Mouse (Mus musculus): ENCODE data around the gene Mtmr6.
A peak's percentile ranks its signal among the peaks of the same experiment; 100 is the strongest.
"Not testable (repeated sequence)": the region's sequence is repeated elsewhere in the genome, so short reads cannot be mapped to it uniquely, and the experiment has no call there.

The Mtmr6 gene

DNA sequence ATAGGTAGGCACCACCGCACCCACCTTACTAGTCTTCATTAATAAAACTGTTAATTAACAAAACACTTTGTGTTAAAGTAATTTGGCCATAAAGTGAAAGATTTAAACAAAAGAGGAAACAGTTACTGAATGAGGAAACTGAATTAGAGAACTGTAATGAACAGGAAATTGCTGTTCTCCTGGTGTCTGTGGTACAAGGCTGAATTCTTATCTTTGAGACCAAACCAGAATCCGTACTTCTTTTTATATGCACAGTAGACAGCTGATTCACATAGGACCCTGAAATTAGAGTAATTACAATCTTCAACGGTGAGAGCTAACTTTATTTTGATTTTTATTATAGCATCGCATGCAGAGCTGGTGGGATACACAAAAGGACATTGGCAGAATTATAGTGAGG lies 25.3 kb downstream of the Mtmr6 start:
- peak; percentile 76 for DNase-seq (ENCODE audit: extremely low read depth, low read depth)

DNA sequence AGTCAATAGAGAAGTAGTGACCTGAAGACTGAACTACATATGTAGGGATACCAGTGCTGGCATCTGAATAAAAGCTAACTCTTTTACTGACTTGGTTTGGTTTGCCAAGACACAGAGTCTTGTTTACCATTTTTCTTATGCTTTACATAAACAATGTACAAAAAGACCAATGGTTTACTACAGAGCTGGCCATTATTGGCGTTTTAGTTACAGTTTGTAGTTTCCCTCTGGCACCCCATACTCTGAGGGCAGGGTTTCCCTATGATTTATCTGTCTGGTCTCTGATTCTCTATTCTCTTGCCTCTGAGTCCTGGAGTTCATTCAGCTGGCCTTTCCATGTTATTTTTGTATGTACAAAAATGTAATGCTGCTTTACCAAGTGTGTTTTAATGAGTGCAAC lies 30.5 kb downstream of the Mtmr6 start:
- no peak for DNase-seq (ENCODE audit: extremely low read depth, low read depth)

DNA sequence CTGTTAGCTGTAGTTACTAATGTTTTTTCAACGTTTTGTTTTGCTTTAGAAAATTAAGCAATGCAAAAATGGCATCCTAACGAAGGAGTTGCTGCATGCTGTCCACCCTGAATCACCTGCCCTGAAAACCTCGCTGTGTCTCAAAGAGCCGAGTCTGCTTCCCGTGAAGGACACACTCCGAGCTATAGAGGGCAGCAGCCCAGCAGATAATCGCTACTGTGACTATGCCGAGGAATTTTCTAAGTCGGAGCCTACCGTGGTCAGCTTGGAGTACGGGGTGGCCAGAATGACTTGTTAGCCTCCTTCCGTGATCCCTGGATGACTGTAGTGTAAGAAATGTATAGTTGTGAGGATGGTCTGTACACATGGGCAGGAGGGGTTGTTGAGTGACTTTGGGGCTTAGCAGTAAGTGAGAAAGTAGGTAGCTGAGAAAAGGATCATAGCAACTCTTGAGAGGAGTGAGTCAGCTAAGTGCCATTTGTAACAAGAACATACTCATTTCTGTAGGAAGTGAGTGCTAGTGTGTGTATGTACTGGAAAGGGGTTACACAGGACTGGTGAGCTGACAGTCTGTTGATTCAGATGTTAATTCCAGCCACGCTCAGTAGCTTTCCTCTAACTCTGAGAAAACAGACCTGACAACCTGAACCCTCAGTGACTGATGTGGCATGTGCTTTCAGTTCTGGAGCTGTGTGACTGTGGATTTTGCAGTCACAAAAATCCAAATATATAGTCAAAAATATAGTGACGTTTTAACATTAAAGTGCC lies 35.4 kb downstream of the Mtmr6 start:
- no peak for DNase-seq (ENCODE audit: extremely low read depth, low read depth)

DNA sequence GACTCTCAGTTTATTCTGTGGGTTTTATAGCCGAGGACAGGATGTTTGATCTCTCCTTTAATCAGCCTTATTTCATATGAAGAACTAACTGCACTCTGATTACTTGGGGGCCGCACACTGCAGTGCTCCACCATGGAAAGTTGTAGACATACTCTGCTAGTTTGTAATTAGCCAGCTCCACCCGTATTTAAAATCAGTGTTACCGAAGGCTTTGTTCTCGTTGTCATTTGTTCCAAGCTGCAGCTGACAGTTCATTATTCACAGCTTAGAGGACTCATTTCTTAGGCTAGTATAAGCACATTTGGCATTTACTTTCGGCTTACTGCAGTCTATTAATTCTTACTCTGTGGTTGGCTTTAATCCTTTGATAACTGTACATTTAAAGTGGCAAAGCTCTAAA lies 36.0 kb downstream of the Mtmr6 start:
- DNase-seq (ENCODE audit: extremely low read depth, low read depth), result no peak

DNA sequence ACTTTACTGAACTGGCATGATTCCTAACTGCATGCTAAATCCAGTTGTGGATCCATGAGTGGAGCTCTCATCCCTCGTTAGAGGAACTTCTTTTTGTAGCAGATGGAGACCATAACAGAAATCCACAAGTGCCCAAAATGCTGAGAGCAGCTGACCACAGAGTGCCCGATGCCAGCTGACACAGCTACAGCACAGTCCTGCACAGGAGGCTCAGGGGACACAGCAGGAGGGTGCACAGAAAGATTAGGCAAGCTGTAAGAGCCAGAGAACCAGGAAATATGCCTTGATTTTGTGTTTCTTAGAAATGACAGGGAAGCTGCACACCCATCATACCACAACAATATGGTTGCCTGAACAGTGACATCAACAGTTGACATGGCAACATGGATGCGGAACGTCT lies 37.4 kb downstream of the Mtmr6 start:
- no peak for DNase-seq (ENCODE audit: extremely low read depth, low read depth)

DNA sequence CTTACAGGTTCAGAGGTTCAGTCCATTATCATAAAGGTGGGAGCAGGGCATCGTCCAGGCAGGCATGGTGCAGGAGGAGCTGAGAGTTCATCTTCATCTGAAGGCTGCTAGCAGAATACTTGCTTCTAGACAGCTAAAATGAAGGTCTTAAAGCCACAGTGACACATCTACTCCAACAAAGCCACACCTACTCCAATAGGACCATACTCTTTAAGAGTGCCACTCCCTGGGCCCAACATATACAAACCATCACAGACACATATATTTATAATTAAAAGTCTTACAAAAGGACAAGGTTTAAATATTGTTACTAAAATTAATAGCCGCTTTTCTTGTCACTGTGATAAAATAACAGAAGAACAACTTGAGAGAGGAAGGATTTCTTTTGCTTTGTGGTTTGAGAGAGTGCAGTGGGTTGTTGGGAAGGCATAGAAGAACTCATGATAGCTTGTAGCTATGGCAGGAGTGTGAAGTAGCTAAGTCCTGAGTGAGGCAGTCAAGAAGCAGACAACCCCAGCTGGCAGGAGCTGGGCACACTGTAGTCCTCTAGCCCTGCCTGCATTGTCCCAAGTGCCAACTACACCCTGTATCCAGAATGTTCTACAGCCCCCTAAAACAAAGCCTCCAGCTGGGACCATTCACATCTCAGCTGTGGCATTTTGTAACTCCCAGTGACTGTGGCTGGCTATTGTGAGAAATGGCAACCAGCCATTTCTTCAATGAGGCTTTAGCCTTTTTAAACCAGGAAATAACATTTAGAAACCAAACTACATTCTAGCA lies 39.6 kb downstream of the Mtmr6 start:
- DNase-seq (ENCODE audit: extremely low read depth, low read depth), result no peak

DNA sequence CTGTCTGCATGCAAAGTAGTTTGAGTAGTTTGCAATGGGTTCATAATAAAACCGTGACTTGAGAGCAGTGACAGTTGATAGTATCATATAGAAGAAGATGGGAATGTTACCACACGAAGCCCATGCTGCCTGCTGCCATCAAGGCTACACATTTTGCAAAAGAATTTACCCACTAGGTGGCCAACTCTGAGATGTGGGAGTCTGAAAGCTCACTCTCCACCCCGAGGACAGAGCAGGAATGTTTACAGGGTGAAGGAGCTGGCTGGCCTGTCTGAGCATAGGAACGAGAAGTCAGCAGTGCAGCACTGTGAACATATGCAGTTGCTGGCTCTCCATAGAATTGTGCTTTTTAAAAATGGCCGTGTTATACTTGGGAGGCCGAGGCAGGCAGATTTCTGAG lies 43.1 kb downstream of the Mtmr6 start:
- DNase-seq (ENCODE audit: extremely low read depth, low read depth), result no peak

DNA sequence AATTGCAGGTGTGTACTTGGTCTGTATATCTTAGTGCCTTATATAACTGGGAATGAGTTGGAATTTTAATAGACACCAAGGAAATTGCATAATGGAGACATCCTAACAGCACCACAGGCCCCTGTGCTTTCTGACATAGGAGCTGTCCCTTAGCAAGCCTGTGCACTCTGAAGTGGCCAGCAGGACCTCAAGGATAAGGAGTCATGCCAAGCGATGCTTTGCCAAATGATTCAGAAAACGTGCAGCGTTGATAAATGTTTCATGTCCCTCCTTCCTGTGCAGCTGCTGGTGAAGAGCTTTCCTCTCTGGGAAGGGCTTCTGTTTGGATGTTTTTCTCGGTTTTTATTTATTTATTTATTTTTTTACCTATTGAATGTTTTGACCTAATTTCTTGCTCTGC lies 45.7 kb downstream of the Mtmr6 start:
- no peak for DNase-seq (ENCODE audit: extremely low read depth, low read depth)

DNA sequence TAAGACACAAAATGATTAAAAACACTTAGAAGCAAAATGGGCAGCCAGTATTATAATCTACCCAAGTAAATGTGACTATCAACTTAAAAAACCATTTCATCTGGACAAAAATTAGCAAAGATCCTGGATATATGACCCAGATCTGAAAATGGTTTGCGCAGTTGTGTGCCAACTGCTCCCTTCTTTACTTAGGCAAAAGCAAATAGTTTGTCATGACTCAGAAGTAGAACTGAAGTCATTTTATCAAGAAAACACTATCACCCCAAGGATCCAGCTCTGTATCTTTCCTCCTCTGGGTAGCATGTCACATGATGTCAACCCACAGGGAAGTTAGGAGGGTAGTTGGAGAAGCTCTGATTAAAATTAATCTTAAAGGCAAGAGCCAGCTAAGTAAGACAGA lies 54.2 kb downstream of the Mtmr6 start:
- DNase-seq (ENCODE audit: extremely low read depth, low read depth), result no peak

DNA sequence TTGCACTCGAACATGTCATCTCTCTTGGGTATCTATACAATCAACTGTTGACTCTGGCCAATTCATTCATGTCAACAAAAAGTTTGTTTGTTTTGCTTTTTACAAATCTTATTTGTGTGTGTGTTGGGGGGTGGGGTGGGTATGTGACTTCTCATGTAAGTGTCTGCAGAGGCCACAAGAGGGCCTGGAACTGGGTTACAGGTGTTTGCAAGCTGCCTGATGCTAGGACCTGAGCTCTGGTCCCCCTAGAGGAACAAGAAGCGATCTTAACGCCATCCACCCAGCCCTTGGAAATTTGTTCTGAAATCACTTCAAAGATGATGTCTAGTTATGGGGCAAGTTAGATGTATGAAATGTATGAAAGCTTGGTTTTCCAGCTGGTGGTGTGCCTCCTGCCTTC lies 55.8 kb downstream of the Mtmr6 start:
- no peak for DNase-seq (ENCODE audit: extremely low read depth, low read depth)

DNA sequence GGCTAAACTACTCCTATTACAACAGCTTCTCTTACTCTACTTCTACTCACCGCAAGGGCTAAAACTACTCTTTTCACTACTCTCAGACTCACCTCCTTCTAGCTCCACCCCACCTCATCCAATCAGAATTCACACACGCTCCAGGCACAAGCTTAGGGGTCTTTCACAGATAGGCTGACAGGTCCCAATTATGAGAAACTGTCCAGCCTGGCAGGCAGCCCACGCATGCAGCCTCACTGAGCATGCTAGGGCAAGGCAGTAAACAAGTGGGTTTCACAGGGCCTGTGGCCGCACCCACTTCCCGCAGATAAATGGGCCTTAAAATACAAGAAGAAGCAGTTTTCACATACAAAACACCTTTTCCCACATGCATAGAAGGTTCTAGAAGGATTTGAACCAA lies 75.0 kb downstream of the Mtmr6 start:
- not testable (repeated sequence) for DNase-seq (ENCODE audit: extremely low read depth, low read depth)

DNA sequence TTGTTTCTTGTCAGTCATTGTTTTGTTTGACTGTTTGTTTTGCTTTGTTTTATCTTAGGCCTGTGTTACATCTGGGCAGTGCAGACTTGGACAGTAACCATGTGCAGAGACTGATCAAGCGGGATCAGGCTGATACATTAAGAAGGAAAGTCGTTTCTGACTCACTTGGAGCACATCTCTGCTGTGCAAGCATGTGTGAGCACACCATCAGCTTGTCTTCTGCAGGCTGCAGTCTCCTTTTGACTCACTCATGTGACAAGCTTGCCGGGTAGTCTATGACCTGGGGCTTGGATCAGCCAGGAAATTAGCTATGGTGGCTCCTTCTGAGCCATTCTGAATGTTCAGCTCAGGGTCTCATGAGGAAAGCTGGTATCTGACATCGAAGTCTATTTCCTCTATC lies 75.5 kb downstream of the Mtmr6 start:
- DNase-seq (ENCODE audit: extremely low read depth, low read depth), result no peak

DNA sequence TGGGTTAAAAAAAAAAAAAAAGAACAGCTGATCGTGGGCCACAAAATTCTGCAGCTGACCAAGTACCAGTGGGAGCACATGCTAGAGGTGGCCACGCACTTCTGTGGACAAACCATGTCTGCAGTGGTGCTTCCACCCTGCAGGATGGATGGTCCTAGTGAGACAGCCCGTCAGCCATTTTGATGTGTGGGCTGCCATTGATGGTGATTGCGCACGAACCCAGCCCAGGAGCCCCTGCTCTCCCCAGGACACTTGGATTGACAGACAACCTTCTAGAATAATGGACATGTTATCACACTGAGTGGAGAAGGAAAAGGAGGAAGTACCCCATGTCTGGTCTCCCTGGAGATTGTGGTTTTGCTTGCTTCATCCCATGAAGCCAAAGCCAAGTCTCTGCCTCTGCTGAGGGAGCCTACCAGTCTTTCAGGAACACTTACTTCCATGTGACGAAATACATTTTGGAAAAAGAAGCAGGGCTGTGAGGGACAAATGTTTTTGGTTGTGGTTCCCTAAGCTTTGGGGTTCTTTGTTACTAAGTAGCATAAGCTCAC lies 80.4 kb downstream of the Mtmr6 start:
- peak; percentile 7 for DNase-seq (ENCODE audit: extremely low read depth, low read depth)
